Comparison of ENCODE assay signal across 17 mouse cellular contexts in the genomic region with DNA sequence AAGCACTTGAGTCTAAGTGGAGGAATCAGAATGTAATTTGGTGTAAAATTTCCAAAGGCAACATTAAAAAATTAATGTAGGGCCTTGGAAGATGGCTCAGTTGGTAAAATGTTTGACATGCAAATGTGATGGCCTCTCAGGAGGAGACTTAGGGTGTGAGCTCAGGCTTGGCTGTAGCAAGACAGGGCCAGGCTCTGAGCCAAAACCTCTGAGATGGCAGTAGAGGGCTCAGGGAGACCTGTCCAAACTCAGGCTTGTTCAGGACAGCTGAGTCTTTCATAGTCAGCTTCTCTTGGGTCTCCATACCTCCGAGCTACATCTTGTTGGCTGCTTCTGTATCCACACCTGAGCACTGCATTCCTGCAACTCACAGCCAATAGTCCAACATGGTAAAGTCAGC. TPM values are rescaled to one million over a fixed set of nuclear protein-coding genes. Genes with fewer than 3 reads are reported as not detected.
DNase-seq lines count a peak whose midpoint lies in the region; ATAC-seq lines count a peak whose summit lies in the region.
"Had no signal": no experiment of that assay in that cellular context is flagged by ENCODE, and none has a peak within 500 bp of the region (broad histone marks: within the 10 kb centered on the region; RNA-seq: fewer than 3 reads in every experiment).

No protein-coding gene starts in this region.

- H3K4me3 ChIP-seq in heart, embryonic 12.5 days: no peak overlapping the region
- H3K4me3 ChIP-seq: embryonic facial prominence, embryonic 13.5 days; embryonic facial prominence, embryonic 15.5 days; erythroblast, embryonic 14.5 days; forebrain, embryonic 10.5 days; forebrain, embryonic 12.5 days had no signal

- no peak overlapping the region for H3K4me2 ChIP-seq in heart, embryonic 12.5 days
- H3K4me2 ChIP-seq: embryonic facial prominence, embryonic 13.5 days; embryonic facial prominence, embryonic 15.5 days; forebrain, embryonic 12.5 days had no signal

- H3K9me3 ChIP-seq in heart, embryonic 12.5 days (replicated peaks): 0 out of 2 replicates have a peak, but pooled peaks cover 7% of the 10 kb centered on the region
- H3K9me3 ChIP-seq: embryonic facial prominence, embryonic 13.5 days; embryonic facial prominence, embryonic 15.5 days; forebrain, embryonic 10.5 days; forebrain, embryonic 12.5 days had no signal

- no peaks in the 10 kb centered on the region for H3K4me1 ChIP-seq in heart, embryonic 12.5 days (replicated peaks)
- H3K4me1 ChIP-seq: embryonic facial prominence, embryonic 13.5 days; embryonic facial prominence, embryonic 15.5 days; forebrain, embryonic 10.5 days; forebrain, embryonic 12.5 days had no signal

- DNase-seq in cerebellum, postnatal 10 days: peak; percentile 55 to 69
- no peak for DNase-seq in cerebellum, adult 11-12 months
- DNase-seq in cerebellum, postnatal 25 days: peak; percentile 23 to 46
- no peak for DNase-seq in cerebellum, adult 9-11 months
- peak; percentile 41 for DNase-seq in heart, adult 11 months
- DNase-seq: adrenal gland, adult 2 months; adrenal gland, postnatal 10 days; adrenal gland, postnatal 25 days; embryo, embryonic 11 days had no signal

- no peaks in the 10 kb centered on the region for H3K27me3 ChIP-seq in heart, embryonic 12.5 days (replicated peaks)
- H3K27me3 ChIP-seq: embryonic facial prominence, embryonic 13.5 days; embryonic facial prominence, embryonic 15.5 days; forebrain, embryonic 12.5 days had no signal

- no peaks in the 10 kb centered on the region for H3K36me3 ChIP-seq in heart, embryonic 12.5 days
- H3K36me3 ChIP-seq: embryonic facial prominence, embryonic 13.5 days; embryonic facial prominence, embryonic 15.5 days; forebrain, embryonic 10.5 days; forebrain, embryonic 12.5 days had no signal

- WGBS in heart, embryonic 12.5 days: 68% methylated on average over 1 of the region's 1 CpGs

- H3K9ac ChIP-seq in heart, embryonic 12.5 days: no peak overlapping the region
- H3K9ac ChIP-seq: embryonic facial prominence, embryonic 13.5 days; embryonic facial prominence, embryonic 15.5 days; forebrain, embryonic 12.5 days had no signal

- H3K27ac ChIP-seq in heart, embryonic 12.5 days (ENCODE audit: poor library complexity, severe bottlenecking): no peak overlapping the region
- H3K27ac ChIP-seq: embryonic facial prominence, embryonic 13.5 days; embryonic facial prominence, embryonic 15.5 days; forebrain, embryonic 10.5 days; forebrain, embryonic 12.5 days had no signal

- no peak for ATAC-seq in heart, embryonic 12.5 days (ENCODE audit: insufficient number of reproducible peaks, low FRiP score)
- ATAC-seq: forebrain, embryonic 14.5 days; forebrain, embryonic 16.5 days had no signal

RNA-seq across cellular contexts. Expression of a gene that starts 27.1 kb away (rescaled TPM):
- polyA plus RNA-seq in heart, embryonic 12.5 days (2016; fragmentation: Nextera tagmentation; extraction: Ambion mirVana): 23.2 and 24.0 TPM in 2 replicates

Comparison
In these comparisons a context has a peak if more than half of its experiments do, and no peak if none do; other contexts are left out.
1. DNase-seq: peak in cerebellum, postnatal 10 days (2 of 2), cerebellum, postnatal 25 days (2 of 2) and heart, adult 11 months (single experiment); none in cerebellum, adult 11-12 months (single experiment) and cerebellum, adult 9-11 months (single experiment).